Mouse (Mus musculus): ENCODE results near the gene Tbc1d1. TPM values are rescaled to one million over a fixed set of nuclear protein-coding genes. Genes with fewer than 3 reads are reported as not detected.

The Tbc1d1 gene
- polyA plus RNA-seq (2016; fragmentation: Nextera tagmentation; extraction: Ambion mirVana), result 38.3 and 44.2 TPM in 2 replicates

GRCm38 (mm10) chr5:64155861-64156550, at the start of gene Tbc1d1:
TSS of gene Tbc1d1 (plus strand) at chr5:64156305.
- H3K27me3 ChIP-seq (ENCODE audit: insufficient read depth, poor library complexity, severe bottlenecking), result peaks cover 17% of the 10 kb centered on the region
- 16% methylated on average over 11 of the region's 11 CpGs for WGBS
- peak within 1 kb of the TSS; percentile 39 for H3K4me3 ChIP-seq
- DNase-seq (ENCODE audit: low spot score), result peak; percentile 89
- H3K27ac ChIP-seq, result peak within 1 kb of the TSS; percentile 84
- H3K9me3 ChIP-seq, result no peaks in the 10 kb centered on the region
- H3K36me3 ChIP-seq, result no peaks in the 10 kb centered on the region
- peaks cover 51% of the 10 kb centered on the region for H3K4me1 ChIP-seq

GRCm38 (mm10) chr5:64107596-64108289, 48.4 kb upstream of the Tbc1d1 start:
- H3K36me3 ChIP-seq, result peaks cover 77% of the 10 kb centered on the region
- no peak overlapping the region for H3K27ac ChIP-seq
- no peaks in the 10 kb centered on the region for H3K9me3 ChIP-seq
- H3K4me3 ChIP-seq, result no peak overlapping the region
- 84% methylated on average over 11 of the region's 11 CpGs for WGBS
- H3K27me3 ChIP-seq (ENCODE audit: insufficient read depth, poor library complexity, severe bottlenecking), result no peaks in the 10 kb centered on the region
- peaks cover 2% of the 10 kb centered on the region for H3K4me1 ChIP-seq
- no peak for DNase-seq (ENCODE audit: low spot score)

GRCm38 (mm10) chr5:64109217-64109616, 46.9 kb upstream of the Tbc1d1 start:
- Histone ChIP-seq H3K9me3 (no peaks in the 10 kb centered on the region), H3K27ac (no peak overlapping the region), H3K27me3 (ENCODE audit: insufficient read depth, poor library complexity, severe bottlenecking) (no peaks in the 10 kb centered on the region), H3K4me3 (no peak overlapping the region), H3K36me3 (peaks cover 78% of the 10 kb centered on the region), H3K4me1 (no peaks in the 10 kb centered on the region)
- DNase-seq (ENCODE audit: low spot score), result no peak
- WGBS, result 61% methylated on average over 3 of the region's 3 CpGs

GRCm38 (mm10) chr5:64112360-64112759, 43.7 kb upstream of the Tbc1d1 start:
- H3K27me3 ChIP-seq (ENCODE audit: insufficient read depth, poor library complexity, severe bottlenecking), result no peaks in the 10 kb centered on the region
- H3K4me3 ChIP-seq, result no peak overlapping the region
- no peaks in the 10 kb centered on the region for H3K4me1 ChIP-seq
- no peaks in the 10 kb centered on the region; the same call in 1 of the 2 replicates for H3K9me3 ChIP-seq
- peaks cover 86% of the 10 kb centered on the region for H3K36me3 ChIP-seq
- no peak for DNase-seq (ENCODE audit: low spot score)
- H3K27ac ChIP-seq, result no peak overlapping the region
- WGBS, result 85% methylated on average over 3 of the region's 3 CpGs

GRCm38 (mm10) chr5:64114210-64114609, 41.9 kb upstream of the Tbc1d1 start:
- WGBS, result 78% methylated on average over 6 of the region's 6 CpGs
- peaks cover 73% of the 10 kb centered on the region for H3K36me3 ChIP-seq

GRCm38 (mm10) chr5:64117191-64117590, 38.9 kb upstream of the Tbc1d1 start:
- WGBS, result 85% methylated on average over 1 of the region's 1 CpGs
- peaks cover 50% of the 10 kb centered on the region for H3K36me3 ChIP-seq

More at GRCm38 (mm10) chr5:64114210-64114609, 41.9 kb upstream of the Tbc1d1 start:
- Histone ChIP-seq H3K4me3 (no peak overlapping the region), H3K27ac (no peak overlapping the region), H3K9me3 (no peaks in the 10 kb centered on the region; the same call in 1 of the 2 replicates), H3K4me1 (no peaks in the 10 kb centered on the region), H3K27me3 (ENCODE audit: insufficient read depth, poor library complexity, severe bottlenecking) (no peaks in the 10 kb centered on the region)
- DNase-seq (ENCODE audit: low spot score), result no peak

GRCm38 (mm10) chr5:64125783-64126182, 30.3 kb upstream of the Tbc1d1 start:
- Histone ChIP-seq H3K36me3 (peaks cover 26% of the 10 kb centered on the region), H3K27ac (no peak overlapping the region), H3K4me3 (no peak overlapping the region), H3K4me1 (no peaks in the 10 kb centered on the region), H3K9me3 (no peaks in the 10 kb centered on the region), H3K27me3 (ENCODE audit: insufficient read depth, poor library complexity, severe bottlenecking) (no peaks in the 10 kb centered on the region)
- DNase-seq (ENCODE audit: low spot score), result no peak
- WGBS, result 81% methylated on average over 5 of the region's 5 CpGs

More at GRCm38 (mm10) chr5:64117191-64117590, 38.9 kb upstream of the Tbc1d1 start:
- DNase-seq (ENCODE audit: low spot score), result no peak
- H3K27me3 ChIP-seq (ENCODE audit: insufficient read depth, poor library complexity, severe bottlenecking), result no peaks in the 10 kb centered on the region
- no peaks in the 10 kb centered on the region; the same call in 1 of the 2 replicates for H3K9me3 ChIP-seq
- H3K4me3 ChIP-seq, result no peak overlapping the region
- no peak overlapping the region for H3K27ac ChIP-seq
- no peaks in the 10 kb centered on the region for H3K4me1 ChIP-seq

GRCm38 (mm10) chr5:64131550-64131949, 24.6 kb upstream of the Tbc1d1 start:
- no peaks in the 10 kb centered on the region for H3K27me3 ChIP-seq (ENCODE audit: insufficient read depth, poor library complexity, severe bottlenecking)
- H3K4me1 ChIP-seq, result no peaks in the 10 kb centered on the region
- WGBS, result 48% methylated on average over 5 of the region's 5 CpGs

GRCm38 (mm10) chr5:64133901-64134300, 22.2 kb upstream of the Tbc1d1 start:
- DNase-seq (ENCODE audit: low spot score), result no peak
- WGBS, result 84% methylated on average over 4 of the region's 4 CpGs
- Histone ChIP-seq H3K27me3 (ENCODE audit: insufficient read depth, poor library complexity, severe bottlenecking) (no peaks in the 10 kb centered on the region), H3K36me3 (no peaks in the 10 kb centered on the region), H3K27ac (no peak overlapping the region), H3K4me3 (no peak overlapping the region), H3K4me1 (no peaks in the 10 kb centered on the region), H3K9me3 (no peaks in the 10 kb centered on the region)

More at GRCm38 (mm10) chr5:64131550-64131949, 24.6 kb upstream of the Tbc1d1 start:
- peaks cover 17% of the 10 kb centered on the region for H3K36me3 ChIP-seq
- DNase-seq (ENCODE audit: low spot score), result no peak
- H3K9me3 ChIP-seq, result no peaks in the 10 kb centered on the region
- no peak overlapping the region for H3K27ac ChIP-seq
- no peak overlapping the region for H3K4me3 ChIP-seq

GRCm38 (mm10) chr5:64136325-64136724, 19.8 kb upstream of the Tbc1d1 start:
- Histone ChIP-seq H3K4me1 (no peaks in the 10 kb centered on the region), H3K9me3 (no peaks in the 10 kb centered on the region), H3K36me3 (no peaks in the 10 kb centered on the region), H3K4me3 (no peak overlapping the region), H3K27ac (no peak overlapping the region), H3K27me3 (ENCODE audit: insufficient read depth, poor library complexity, severe bottlenecking) (no peaks in the 10 kb centered on the region)
- 69% methylated on average over 5 of the region's 5 CpGs for WGBS
- no peak for DNase-seq (ENCODE audit: low spot score)

- H3K27me3 ChIP-seq (ENCODE audit: insufficient read depth, poor library complexity, severe bottlenecking), result 0 out of 2 replicates have a peak, but pooled peaks cover 3% of the 10 kb centered on the region
- no peak overlapping the region for H3K27ac ChIP-seq
- WGBS, result 82% methylated on average over 3 of the region's 3 CpGs
- no peaks in the 10 kb centered on the region for H3K9me3 ChIP-seq
- no peaks in the 10 kb centered on the region; the same call in 1 of the 2 replicates for H3K4me1 ChIP-seq
- no peak for DNase-seq (ENCODE audit: low spot score)
- H3K36me3 ChIP-seq, result no peaks in the 10 kb centered on the region
- H3K4me3 ChIP-seq, result no peak overlapping the region
Measured at GRCm38 (mm10) chr5:64140202-64140601, 15.9 kb upstream of the Tbc1d1 start.

- no peak for DNase-seq (ENCODE audit: low spot score)
- peaks cover 7% of the 10 kb centered on the region for H3K4me1 ChIP-seq
- no peaks in the 10 kb centered on the region for H3K9me3 ChIP-seq
- H3K36me3 ChIP-seq, result no peaks in the 10 kb centered on the region
- no peak overlapping the region for H3K27ac ChIP-seq
- WGBS, result 76% methylated on average over 5 of the region's 5 CpGs
- H3K27me3 ChIP-seq (ENCODE audit: insufficient read depth, poor library complexity, severe bottlenecking), result 0 out of 2 replicates have a peak, but pooled peaks cover 3% of the 10 kb centered on the region
- H3K4me3 ChIP-seq, result no peak overlapping the region
Measured at GRCm38 (mm10) chr5:64144315-64144714, 11.8 kb upstream of the Tbc1d1 start.

- Histone ChIP-seq H3K27ac (0 out of 2 replicates have a peak overlapping the region, but pooled peaks have one; percentile 1), H3K9me3 (no peaks in the 10 kb centered on the region), H3K4me1 (peaks cover 16% of the 10 kb centered on the region), H3K27me3 (ENCODE audit: insufficient read depth, poor library complexity, severe bottlenecking) (0 out of 2 replicates have a peak, but pooled peaks cover 9% of the 10 kb centered on the region), H3K36me3 (no peaks in the 10 kb centered on the region), H3K4me3 (no peak overlapping the region)
- 56% methylated on average over 10 of the region's 10 CpGs for WGBS
- DNase-seq (ENCODE audit: low spot score), result no peak
Measured at GRCm38 (mm10) chr5:64146384-64147005, 9.6 kb upstream of the Tbc1d1 start.

Data from heart, embryonic 10.5 days (tissue).